Mouse (Mus musculus) megakaryocyte progenitor cell, adult 5-6 weeks (primary cell): ENCODE data around the gene Lca5l. TPM values are rescaled to one million over a fixed set of nuclear protein-coding genes. Genes with fewer than 3 reads are reported as not detected.
A peak's percentile ranks its signal among the peaks of the same experiment; 100 is the strongest.

Source experiments
- ATAC-seq: replicated peaks from 2 replicates; pipeline ENCODE4 v1.8.0; 2016; ENCODE audit warnings: mild to moderate bottlenecking, moderate TSS enrichment, inconsistent platforms; ENCODE audit not compliant: poor library complexity
- total RNA-seq, 2 experiments: library from RNA; stranded (forward) in 1 of 2; stranded (reverse) in 1 of 2; fragments of 157-497, 149-512 nt in 1 of 2; fragments of 200-1000 nt in 1 of 2; gene quantifications; 2 replicates each; pipeline versions ENCODE4 v1.2.3 to v1.2.4; 2015 to 2017

Lca5l gene
- total RNA-seq (2015), result not detected in 2 replicates
- total RNA-seq (2017), result 0.42 TPM in 1 of 2 replicates, not detected in the other

DNA sequence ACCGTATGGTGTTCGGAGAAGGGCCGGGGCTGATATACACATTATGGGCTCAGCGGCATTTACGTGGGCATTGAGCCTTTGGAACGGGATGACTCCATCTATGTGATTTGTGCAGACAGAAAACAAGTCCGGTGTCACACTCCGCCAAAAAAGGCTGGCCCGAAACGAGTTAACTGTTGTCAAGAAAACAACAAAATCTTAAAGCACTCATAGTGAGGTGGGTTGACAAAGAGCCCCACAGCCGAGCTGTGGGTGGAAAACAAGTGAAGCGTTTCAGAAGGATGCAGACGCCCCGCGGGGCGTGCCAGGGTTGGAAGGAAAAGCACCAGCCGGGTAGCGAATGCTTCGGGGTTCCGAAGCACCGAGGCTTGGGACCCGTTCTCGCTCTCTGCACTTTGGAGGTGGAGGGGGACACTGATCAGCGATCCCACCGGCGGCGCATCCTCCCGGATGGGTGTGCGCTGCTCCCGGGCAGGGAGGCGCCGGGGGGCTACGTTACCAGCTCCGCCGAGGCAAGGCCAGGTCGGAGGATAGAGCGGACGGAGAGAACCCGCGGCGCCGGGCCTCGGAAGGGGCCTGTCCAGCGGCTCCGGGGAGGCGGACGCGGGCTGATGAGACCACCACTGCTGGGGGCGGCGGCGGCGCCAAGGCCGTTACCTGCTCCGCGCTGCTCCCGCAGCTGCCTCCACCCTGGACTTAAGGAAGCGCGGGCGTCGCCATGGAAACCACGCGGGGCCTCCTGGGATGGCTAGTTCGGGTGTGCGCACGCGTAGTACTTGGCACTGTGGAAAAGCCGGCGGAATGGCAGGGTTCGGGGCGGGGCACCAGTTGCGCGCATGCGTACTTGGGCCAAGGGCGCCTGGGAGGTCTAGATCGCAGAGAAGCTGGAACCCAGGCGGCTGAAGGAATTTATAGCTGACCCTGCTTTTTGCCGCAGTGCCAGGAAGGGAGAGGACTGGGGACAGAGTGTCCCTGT is at the start of gene Lca5l:
Gene Lca5l (minus strand): TSS at position 741 of the 976 bp plus-strand sequence.
- peak; percentile 97 for ATAC-seq

DNA sequence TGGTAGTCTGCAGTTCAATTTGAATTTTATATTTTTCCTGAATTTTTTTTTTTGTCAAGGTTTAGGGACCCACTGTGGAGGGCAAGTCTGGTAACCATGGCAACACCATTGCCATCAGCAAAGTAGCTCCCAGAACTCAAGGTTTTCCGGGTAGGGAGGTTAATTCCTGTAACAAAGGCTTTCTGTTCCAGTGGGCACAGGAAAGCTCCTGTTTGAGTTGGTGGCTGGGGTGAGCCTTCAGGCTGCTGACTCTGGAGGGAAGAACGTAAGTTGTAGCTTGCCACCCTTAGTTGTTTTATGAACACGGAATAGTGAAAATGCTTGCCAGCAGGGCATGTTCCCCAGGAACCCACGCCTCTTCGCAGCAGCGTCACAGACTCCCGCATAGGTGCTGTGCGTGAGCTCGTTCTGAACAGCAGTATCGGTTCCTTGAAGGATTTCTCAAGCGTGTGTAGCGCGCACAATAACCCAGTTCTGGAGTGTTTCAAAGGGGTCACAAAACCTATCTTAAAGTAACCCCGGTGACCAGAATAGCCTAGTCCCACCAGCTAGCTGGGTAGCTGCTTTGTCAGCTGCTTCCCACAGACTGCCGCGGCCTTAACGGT is 43.4 kb upstream of the Lca5l start, which contains the start of gene B3galt5:
Gene B3galt5 (plus strand): TSS at position 436 of the 605 bp plus-strand sequence.
- ATAC-seq, result no peak

DNA sequence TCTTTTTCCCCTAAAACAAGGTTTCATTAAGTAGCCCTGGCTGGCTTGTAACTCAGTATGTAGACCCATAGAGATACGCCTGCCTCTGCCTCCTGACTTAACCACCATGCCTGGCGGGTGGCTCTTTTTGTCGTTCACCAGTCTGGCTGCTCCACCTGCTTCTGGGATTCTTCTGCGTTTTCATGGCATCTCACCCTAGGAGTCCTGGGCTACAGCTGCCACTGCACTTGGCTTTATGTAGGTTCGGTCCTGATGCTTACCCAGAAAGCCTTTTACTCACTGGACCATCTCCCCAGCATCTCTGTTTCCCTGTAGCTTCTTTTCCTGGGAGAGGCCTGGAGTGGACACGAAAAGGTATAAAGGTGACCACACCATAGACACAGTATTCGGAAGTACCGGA is 41.9 kb upstream of the Lca5l start:
- ATAC-seq, result no peak

DNA sequence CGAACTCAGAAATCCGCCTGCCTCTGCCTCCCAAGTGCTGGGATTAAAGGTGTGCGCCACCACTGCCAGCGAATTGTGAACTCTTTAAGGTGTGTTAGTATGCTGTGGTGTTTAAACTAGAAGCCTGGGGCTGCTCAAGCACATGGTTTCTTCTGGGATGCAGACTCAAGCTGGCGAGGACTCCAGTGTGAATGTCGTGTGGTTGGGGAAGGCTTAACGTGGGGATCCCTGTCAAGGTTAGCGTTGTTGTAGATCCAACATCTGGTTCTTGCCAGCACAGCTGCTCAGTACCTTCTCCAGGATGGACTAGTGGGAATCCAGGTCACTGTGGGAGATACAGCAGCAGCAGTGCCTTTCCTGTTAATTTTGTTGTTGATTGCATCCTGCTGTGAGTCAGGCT is 39.9 kb upstream of the Lca5l start:
- ATAC-seq, result no peak

DNA sequence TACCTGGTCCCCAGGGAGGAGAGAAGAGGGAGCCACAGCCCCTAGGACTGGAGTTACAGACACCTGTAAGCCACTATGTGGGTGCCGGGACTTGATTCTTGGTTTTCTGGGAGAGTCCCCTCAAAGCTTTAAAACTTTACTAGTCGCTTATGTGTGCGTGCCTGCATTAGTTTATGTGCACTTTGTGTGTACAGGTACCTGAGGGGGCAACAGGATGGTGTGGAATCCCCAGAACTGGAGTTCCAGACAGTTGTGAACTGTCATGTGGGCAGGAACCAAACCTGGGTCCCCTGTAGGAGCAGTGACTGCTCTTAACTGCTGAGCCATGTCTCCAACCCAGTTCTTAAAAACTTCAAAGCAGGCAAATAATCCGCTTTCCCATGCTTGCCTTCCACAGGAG is 39.2 kb upstream of the Lca5l start:
- no peak for ATAC-seq

DNA sequence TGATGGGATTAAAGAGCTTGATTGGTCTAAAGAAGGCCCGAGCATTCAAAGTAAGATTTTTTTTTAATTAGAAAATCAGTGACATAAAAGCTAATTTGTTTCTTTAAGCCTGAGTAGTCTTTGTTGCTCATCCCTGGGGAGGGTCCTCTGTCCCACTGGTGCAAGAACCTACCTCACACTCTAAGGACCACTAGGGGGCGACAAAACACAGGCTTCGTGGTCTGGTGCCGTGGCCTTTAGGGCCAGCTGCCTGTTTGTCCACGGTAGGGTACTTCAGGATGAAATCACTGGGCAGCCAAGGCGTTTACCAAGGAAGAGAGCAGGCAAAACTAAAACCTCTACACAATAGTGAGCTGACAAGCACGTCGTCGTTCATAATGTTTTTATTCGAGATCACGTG is 38.3 kb upstream of the Lca5l start:
- ATAC-seq, result peak; percentile 95

DNA sequence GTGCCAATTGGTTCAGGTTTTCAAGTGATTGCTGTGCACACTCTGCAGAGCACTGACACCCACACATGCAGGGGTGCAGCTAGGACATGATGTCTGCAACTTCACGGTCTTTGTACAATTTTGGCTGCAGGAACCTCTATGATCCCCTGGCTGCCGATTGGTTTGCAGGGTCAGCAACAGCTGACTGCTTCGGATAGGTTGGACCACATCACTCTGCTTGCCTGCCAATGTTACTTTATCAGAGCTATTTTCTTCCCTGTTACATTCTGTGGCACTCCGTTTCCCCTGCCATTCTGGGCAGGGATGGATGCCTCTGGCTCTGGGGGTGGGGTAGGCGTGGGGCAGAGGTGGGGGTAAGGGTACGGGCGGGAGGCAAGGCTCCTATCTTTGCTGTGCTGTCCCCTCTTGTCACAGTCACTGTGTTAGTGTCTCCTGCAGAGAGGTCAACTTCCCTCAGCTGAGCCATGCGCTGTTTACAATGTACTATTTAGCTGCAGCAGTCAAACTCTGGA is 37.0 kb upstream of the Lca5l start:
- no peak for ATAC-seq

DNA sequence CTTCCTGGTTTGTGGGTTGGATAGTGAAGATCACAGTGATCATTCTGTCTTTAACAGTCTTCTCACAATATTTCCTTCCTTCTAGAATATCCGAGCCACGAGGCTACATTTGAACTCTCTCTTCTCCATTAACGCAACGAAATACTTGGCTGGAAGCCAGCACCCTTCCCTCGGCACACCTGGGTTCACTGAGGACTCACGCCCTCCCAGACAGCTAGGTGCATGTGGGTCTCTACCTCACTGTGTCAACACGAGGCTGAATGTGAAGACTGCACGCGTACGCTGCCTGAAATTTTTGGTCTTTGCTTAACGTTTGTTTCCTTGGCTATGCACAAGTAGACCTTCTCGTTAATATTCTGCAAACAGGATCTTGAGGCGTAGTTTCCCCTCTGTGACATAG is 36.4 kb upstream of the Lca5l start:
- ATAC-seq, result no peak

DNA sequence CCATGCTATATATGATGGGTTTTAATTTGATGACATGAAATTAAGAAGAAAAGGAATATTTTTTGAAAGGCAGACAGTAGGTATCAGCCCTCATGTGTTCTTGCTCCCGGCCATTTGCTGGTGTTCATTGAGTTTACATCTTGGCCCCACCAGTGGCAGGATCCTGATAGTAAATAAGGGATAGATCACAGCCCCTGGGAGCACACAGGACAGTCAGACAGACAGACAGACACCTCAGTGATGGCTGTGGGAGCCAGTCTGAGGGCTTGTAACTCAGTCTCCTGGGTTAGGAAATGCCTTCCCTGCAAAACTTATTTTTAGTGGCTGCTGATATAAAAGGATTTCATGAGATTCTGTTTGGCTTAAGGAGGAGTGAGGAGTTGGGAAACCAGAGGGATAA is 30.4 kb upstream of the Lca5l start:
- ATAC-seq, result no peak

DNA sequence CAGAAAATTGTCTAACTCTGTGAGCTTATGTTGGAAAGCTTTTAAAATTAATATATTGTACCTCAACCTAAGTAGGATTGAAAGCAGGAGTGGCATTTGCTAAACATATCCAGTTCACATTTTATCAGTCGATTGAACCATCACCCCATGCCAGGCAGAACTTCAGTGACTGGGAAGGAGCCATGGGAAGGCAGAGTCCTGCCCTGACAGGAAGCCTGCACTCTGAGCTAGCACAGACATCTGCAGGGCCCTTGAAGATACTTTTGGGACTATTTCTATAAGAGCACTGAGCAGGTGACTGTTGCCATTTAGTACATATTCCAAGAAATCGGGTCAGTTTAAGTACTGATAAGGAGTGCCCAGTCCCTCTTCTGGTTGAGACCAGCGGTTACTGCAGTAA is 29.9 kb upstream of the Lca5l start:
- ATAC-seq, result no peak

DNA sequence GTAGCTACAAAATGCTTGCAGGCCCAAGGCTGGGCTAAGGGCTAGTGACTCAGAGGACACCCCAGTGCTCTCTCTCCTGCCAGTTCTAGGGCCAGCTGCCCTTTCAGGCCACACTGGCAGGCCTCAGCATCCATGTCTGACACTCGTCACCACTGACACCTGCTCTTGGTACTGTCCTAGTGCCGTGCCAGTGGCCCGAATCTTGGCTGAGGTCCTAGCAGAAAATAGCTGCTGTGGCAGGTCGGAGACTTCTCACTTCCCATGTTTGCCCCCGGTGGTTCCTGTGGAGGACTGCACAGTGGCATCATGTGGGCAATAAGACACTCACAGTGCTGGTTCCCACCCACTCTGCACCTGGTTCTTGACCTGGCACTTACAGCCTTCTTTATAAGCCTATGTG is 29.4 kb upstream of the Lca5l start:
- 0 out of 2 replicates have a peak, but pooled peaks have one; percentile 23 for ATAC-seq

DNA sequence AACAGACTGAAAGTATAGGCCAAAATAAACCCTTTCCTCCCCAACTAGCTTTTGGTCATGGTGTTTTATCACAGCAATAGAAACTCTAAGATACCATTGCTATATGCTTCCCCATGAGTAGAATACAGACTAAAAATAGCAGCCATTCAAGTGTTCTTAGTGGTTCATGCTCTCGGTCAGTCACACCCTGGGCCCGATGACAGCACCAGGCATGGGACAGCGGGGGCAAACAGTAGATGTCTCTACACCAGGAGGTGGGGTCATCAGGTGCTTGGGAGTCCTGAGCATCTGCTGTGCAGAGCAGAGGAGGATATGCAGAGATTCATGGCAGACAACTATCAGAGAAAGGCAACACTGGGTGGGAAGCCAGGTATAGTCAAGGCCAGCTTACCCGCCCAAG is 21.0 kb upstream of the Lca5l start:
- no peak for ATAC-seq

DNA sequence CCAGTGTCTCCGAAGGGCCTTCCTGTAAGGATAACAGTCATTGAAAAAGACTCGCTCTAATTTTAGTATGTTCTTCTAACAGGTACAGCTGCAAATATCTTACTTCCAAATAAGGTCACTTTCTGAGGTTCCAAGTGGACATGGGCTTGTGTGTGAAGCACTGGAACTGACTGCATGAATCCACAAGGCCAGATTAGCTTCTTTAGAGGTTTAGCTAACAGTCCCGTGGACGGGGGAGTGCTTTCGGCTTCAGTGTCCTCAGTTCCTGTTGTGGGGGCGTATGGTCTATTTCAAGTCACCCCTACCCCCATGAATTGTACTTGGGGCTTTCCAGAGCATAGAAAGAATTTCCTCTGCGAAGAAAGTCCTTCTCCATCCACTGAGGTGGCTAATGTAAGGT is 18.8 kb upstream of the Lca5l start:
- no peak for ATAC-seq

DNA sequence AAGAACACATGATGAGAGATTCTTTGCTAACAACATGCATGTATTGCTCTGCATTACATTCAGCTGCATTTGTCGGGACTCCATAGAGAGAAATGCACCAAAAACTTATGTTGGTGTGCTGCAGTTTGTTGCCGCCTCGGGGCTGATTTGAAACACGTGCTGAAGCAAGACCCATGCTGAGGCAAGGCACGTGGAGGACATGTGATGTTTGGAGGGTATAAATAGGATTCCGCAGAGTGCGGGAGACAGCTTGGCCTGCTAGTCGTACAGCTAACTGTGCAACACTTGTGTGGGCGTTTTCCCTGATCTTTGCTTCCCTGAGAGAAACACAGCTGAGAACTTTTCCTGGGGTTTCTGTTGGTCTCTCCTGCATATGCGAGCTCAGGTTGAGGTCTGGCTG is 17.7 kb upstream of the Lca5l start:
- ATAC-seq, result no peak

DNA sequence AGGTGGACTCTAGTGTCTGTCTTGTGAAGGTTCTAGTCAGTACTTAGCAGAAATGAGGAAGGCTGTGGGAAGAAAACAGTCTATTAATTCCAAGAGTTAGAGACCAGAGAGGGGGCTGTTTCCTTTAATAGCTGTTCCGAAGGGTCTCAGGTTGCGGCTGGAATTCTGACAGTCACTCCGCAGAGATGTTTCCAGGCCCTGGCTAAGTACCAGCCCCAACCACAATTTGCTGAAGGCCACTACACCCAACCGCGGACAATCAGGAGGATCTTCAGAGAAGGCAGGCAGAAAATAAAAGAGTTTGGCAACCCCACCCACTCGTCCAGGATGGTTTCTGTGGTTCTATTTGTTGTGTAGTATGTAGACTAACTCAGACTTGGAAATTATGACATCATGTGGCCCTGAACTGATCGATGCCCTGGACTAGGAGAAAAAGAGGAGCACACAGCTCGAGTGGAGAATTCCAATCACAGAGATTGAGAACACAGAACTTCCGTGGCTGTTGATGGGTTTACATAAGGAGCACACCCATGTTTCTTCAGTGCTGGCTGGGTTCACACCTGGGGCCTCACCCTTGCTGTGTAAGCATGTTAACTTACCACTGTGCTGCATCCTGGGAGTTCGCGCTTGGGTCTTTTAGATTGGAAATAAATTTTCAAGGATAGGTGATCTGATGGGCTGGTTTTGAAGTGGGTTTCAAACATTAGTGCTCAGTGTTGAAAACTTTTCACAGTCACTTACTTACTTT is 9.6 kb upstream of the Lca5l start:
- no peak for ATAC-seq

DNA sequence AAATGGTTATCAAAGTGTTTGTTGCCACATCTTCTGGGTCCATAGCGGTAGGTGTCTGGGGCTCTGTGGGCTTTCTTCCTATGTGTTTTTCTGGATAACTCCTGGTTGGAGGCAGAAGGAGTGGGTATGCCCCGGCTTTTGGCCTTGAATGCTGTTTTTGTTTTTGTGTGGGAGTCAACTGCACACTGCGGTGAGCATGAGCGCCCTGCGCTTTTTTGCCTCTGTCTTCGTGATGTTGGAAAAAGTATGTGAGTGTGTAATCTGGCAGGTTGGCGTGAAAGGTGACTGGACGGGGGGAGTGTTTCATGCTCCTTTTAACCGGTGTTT is 8.6 kb upstream of the Lca5l start:
- peak; percentile 48; the same call in 1 of the 2 replicates for ATAC-seq

DNA sequence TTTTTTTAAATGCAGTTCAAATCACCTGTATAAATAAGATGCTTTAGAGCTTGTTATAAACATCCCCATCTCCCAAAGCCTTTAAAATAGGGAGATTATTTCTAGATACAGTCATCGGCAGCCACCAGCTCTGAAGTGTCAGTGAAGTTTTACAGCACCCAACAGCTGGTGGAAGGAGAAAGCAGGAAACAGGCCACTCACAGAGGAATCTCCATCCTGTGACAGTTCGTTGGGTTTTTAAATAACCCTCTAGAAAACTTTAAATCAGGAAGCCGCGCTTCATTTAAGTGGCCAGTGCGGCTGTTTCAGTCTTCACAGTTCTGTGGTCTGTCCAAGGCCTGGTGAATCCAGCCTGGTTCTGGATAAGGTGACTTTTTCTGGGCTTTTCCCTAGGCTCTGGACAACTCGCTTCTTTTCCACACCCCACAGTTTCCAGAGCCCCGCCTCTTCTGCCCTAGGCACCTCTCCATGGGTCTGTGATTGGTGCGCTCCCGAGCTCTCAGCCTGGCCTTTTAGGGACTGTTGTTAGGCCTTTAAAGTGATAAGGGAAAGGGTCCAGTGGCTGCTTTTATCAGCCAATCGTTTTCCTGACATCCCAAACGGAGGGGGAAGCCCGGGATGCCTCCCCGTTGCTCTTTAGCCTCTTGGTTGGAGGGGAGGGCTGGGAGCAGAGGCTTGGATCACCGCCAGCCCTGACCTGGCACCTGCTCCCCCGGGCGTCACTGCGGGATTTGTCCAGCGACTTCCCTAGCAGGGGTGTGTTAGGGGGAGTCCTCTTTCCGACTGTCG is 8.0 kb upstream of the Lca5l start, which contains the start of gene Sh3bgr:
Gene Sh3bgr (plus strand): TSS at position 538 of the 789 bp plus-strand sequence.
- ATAC-seq, result peak; percentile 42

DNA sequence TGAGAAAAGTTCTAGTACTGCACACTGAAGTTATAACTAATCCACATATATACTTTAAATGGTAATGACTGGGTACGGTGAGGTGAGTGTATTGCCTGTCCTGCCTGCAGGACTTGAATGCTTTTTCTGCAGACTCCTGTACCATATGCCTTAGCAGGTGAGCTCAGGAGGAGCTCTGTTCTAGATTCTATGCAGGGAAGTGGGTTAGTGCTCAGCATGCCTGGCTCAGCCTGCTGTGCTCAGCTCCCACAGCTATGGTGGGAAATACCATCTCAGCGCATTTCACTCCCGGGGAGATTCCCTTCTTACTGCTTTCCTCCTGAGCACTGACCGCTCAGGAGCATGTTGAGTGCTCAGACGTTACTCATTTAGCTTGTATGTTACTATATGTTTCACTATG is 4.5 kb downstream of the Lca5l start:
- no peak for ATAC-seq

DNA sequence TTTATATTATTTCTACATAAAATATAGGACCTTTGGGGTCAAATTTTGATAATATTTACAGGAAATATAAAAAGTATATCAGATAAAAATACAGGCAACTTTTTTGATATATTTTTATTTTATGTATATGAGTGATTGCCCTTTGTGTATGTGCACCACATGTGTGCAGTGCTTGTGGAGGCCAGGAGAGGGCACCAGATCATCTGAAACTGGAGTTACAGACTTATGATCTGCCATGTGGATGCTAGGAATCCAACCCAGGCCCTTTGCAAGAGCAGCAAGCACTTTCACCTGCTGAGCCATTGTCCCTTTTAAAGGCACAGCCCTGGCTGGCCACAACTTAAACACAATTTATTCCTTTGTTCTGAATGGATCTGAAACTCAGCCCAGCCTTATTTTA is 12.9 kb downstream of the Lca5l start:
- no peak for ATAC-seq

DNA sequence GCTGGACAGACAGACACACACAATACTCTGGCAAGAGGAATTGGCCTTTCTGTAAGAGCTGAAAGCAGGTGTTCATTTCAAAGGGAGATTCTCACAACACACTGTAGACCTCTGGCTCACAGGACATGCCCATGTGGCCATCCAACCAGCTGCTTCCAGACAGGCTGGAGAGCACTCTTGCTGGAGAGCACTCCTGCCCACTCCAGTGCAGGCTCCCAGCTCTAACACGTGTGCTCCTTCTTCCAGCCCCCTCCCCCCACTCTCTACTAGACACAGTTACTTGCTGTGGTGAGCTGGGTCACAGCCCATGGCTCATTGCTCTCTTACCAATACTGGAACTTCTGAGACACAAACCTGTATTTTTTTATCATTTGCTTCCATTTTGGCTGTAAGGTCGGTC is 16.7 kb downstream of the Lca5l start:
- no peak for ATAC-seq
